Mouse (Mus musculus) lung, postnatal 4 days (tissue): ENCODE results near the gene Col4a2.

Source experiments
- DNase-seq, 2 experiments: peaks; one replicate each; pipeline ENCODE4 v3.0.0; 2021

The Col4a2 gene

DNA sequence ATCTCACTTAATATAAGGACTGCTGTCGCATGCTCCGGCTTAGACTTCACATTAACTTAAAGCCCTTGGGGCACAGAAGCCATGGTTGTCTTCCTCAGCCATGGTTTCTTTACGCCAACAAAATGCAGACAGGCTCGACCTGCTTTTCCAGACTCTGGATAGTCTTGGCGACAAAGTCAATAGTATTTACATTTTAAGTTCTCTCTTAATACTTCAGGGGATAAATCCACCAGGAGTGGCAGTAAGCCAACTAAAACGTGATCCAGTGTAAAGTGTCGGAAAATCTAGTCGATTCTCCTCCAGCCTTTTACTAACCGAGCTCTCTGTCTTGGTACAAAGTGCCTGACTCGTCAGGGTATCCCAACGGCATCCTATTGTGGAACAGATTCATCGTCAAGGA is 185.7 kb downstream of the Col4a2 start:
- no peak for DNase-seq
